Mouse (Mus musculus) hindbrain, embryonic 14.5 days (tissue): Measurements from ENCODE around the gene Gm43518. TPM values are rescaled to one million over a fixed set of nuclear protein-coding genes. Genes with fewer than 3 reads are reported as not detected.
A peak's percentile ranks its signal among the peaks of the same experiment; 100 is the strongest.

ENCODE experiments used
- ATAC-seq: fragments of 200-750 bp; cut with Nextera tagmentation; 2 replicates; pipeline ENCODE4 v1.8.0; 2017; ENCODE audit warnings: moderate number of reproducible peaks, mild to moderate bottlenecking, moderate TSS enrichment, moderate library complexity; ENCODE audit not compliant: low FRiP score
- DNase-seq: peaks from one replicate; pipeline ENCODE4 v3.0.0-alpha.2; 2015; ENCODE audit warnings: low spot score
- H3K27ac ChIP-seq: fragments of 300-500 bp; sonication (generic); 2 replicates; pipeline ENCODE4 v1.5.1; 2014; ENCODE audit warnings: mild to moderate bottlenecking, moderate library complexity
- H3K27me3 ChIP-seq: fragments of 300-500 bp; sonication (generic); 2 replicates; pipeline ENCODE4 v1.6.1; 2014; ENCODE audit warnings: mild to moderate bottlenecking, low read length, mixed read lengths; ENCODE audit not compliant: control insufficient read depth, insufficient read depth
- H3K36me3 ChIP-seq: fragments of 300-500 bp; sonication (generic); replicated peaks from 2 replicates; pipeline ENCODE4 v1.6.1; 2014; ENCODE audit not compliant: control insufficient read depth, insufficient read depth
- H3K4me1 ChIP-seq: fragments of 300-500 bp; sonication (generic); replicated peaks from 2 replicates; pipeline ENCODE4 v1.6.1; 2014; ENCODE audit warnings: antibody characterized with exemption, low read length, mixed read lengths; ENCODE audit not compliant: control insufficient read depth, insufficient read depth
- H3K4me2 ChIP-seq: fragments of 300-500 bp; sonication (generic); replicated peaks from 2 replicates; pipeline ENCODE4 v1.6.1; 2014; ENCODE audit warnings: mild to moderate bottlenecking, moderate library complexity
- H3K4me3 ChIP-seq: fragments of 300-500 bp; sonication (generic); replicated peaks from 2 replicates; pipeline ENCODE4 v1.5.1; 2014; ENCODE audit warnings: mild to moderate bottlenecking, low read length
- H3K9ac ChIP-seq: fragments of 300-500 bp; sonication (generic); 2 replicates; pipeline ENCODE4 v1.6.1; 2014
- H3K9me3 ChIP-seq: fragments of 300-500 bp; sonication (generic); 2 replicates; pipeline ENCODE4 v1.6.1; 2016; ENCODE audit warnings: low read length; ENCODE audit not compliant: control insufficient read depth
- WGBS: fragments of 180-500 bp; shearing (Covaris S2); extraction: QIAGEN DNeasy Blood & Tissue Kit; methylation state at CpG from one replicate; pipeline ENCODE4 v1.1.7; 2014; 5-methylcytosine and 5-hydroxymethylcytosine counted together
- polyA plus RNA-seq: library from polyadenylated mRNA; unstranded; fragments of >200 nt; fragmentation: Nextera tagmentation; extraction: Ambion mirVana; gene quantifications from 2 replicates; pipeline ENCODE4 v1.2.1, GENCODE M21; 2014

The Gm43518 gene
- 2.3 and 2.6 TPM in 2 replicates for polyA plus RNA-seq

GRCm38 (mm10) chr5:123927118-123927517 lies at the start of gene Gm43518:
Gene Gm43518 (plus strand): TSS chr5:123927418.
- H3K27ac ChIP-seq = no peak within 1 kb of the TSS
- H3K4me3 ChIP-seq = no peak within 1 kb of the TSS
- H3K36me3 ChIP-seq = peaks cover 71% of the 10 kb centered on the region
- H3K4me2 ChIP-seq = no peak within 1 kb of the TSS
- peaks cover 4% of the 10 kb centered on the region; the same call in 1 of the 2 replicates for H3K4me1 ChIP-seq
- no peaks in the 10 kb centered on the region for H3K27me3 ChIP-seq
- 95% methylated on average over 9 of the region's 9 CpGs for WGBS
- ATAC-seq (no peak), DNase-seq (no peak)
- H3K9me3 ChIP-seq = no peaks in the 10 kb centered on the region
- no peak within 1 kb of the TSS for H3K9ac ChIP-seq

GRCm38 (mm10) chr5:123878056-123878455 lies 49.2 kb upstream of the Gm43518 start:
- Histone ChIP-seq H3K9ac (no peak overlapping the region), H3K27ac (no peak overlapping the region), H3K4me1 (no peaks in the 10 kb centered on the region), H3K36me3 (no peaks in the 10 kb centered on the region), H3K4me2 (no peak overlapping the region), H3K27me3 (no peaks in the 10 kb centered on the region), H3K4me3 (no peak overlapping the region), H3K9me3 (no peaks in the 10 kb centered on the region)
- DNase-seq (no peak), ATAC-seq (no peak)
- WGBS = 76% methylated on average over 14 of the region's 14 CpGs

GRCm38 (mm10) chr5:123879928-123880327 lies 47.3 kb upstream of the Gm43518 start, which contains the start of gene Hcar1:
Gene Hcar1 (minus strand): TSS chr5:123880020.
- Histone ChIP-seq H3K4me3 (no peak within 1 kb of the TSS), H3K27me3 (no peaks in the 10 kb centered on the region), H3K4me1 (no peaks in the 10 kb centered on the region), H3K9me3 (no peaks in the 10 kb centered on the region), H3K9ac (no peak within 1 kb of the TSS), H3K36me3 (no peaks in the 10 kb centered on the region), H3K4me2 (no peak within 1 kb of the TSS), H3K27ac (no peak within 1 kb of the TSS)
- 76% methylated on average over 12 of the region's 12 CpGs for WGBS
- no peak for ATAC-seq
- DNase-seq = no peak

GRCm38 (mm10) chr5:123880778-123881177 lies 46.4 kb upstream of the Gm43518 start:
- WGBS = 77% methylated on average over 14 of the region's 14 CpGs

GRCm38 (mm10) chr5:123883891-123884290 lies 43.3 kb upstream of the Gm43518 start:
- H3K4me1 ChIP-seq = no peaks in the 10 kb centered on the region
- ATAC-seq (no peak), DNase-seq (no peak)
- no peak overlapping the region for H3K27ac ChIP-seq
- H3K4me2 ChIP-seq = no peak overlapping the region
- no peak overlapping the region for H3K9ac ChIP-seq
- no peak overlapping the region for H3K4me3 ChIP-seq
- H3K36me3 ChIP-seq = no peaks in the 10 kb centered on the region
- H3K27me3 ChIP-seq = no peaks in the 10 kb centered on the region
- no peaks in the 10 kb centered on the region for H3K9me3 ChIP-seq
- WGBS = 84% methylated on average over 7 of the region's 7 CpGs

More at GRCm38 (mm10) chr5:123880778-123881177, 46.4 kb upstream of the Gm43518 start:
- H3K27me3 ChIP-seq = no peaks in the 10 kb centered on the region
- H3K4me2 ChIP-seq = no peak overlapping the region
- H3K4me1 ChIP-seq = no peaks in the 10 kb centered on the region
- H3K4me3 ChIP-seq = no peak overlapping the region
- no peak for ATAC-seq
- no peak for DNase-seq
- no peaks in the 10 kb centered on the region for H3K9me3 ChIP-seq
- no peak overlapping the region for H3K9ac ChIP-seq
- H3K36me3 ChIP-seq = no peaks in the 10 kb centered on the region
- no peak overlapping the region for H3K27ac ChIP-seq

GRCm38 (mm10) chr5:123884332-123884731 lies 42.9 kb upstream of the Gm43518 start:
- no peak overlapping the region for H3K4me3 ChIP-seq
- DNase-seq (no peak), ATAC-seq (no peak)
- no peaks in the 10 kb centered on the region for H3K36me3 ChIP-seq
- no peaks in the 10 kb centered on the region for H3K9me3 ChIP-seq
- no peak overlapping the region for H3K4me2 ChIP-seq
- no peaks in the 10 kb centered on the region for H3K4me1 ChIP-seq
- H3K9ac ChIP-seq = no peak overlapping the region
- H3K27ac ChIP-seq = no peak overlapping the region
- no peaks in the 10 kb centered on the region for H3K27me3 ChIP-seq
- WGBS = 76% methylated on average over 10 of the region's 10 CpGs

GRCm38 (mm10) chr5:123886365-123886764 lies 40.9 kb upstream of the Gm43518 start:
- no peak overlapping the region for H3K4me3 ChIP-seq
- WGBS = 88% methylated on average over 3 of the region's 3 CpGs
- H3K9ac ChIP-seq = no peak overlapping the region
- no peaks in the 10 kb centered on the region for H3K27me3 ChIP-seq
- H3K27ac ChIP-seq = no peak overlapping the region
- H3K36me3 ChIP-seq = no peaks in the 10 kb centered on the region
- no peak overlapping the region for H3K4me2 ChIP-seq
- no peaks in the 10 kb centered on the region for H3K9me3 ChIP-seq
- no peaks in the 10 kb centered on the region for H3K4me1 ChIP-seq
- no peak for DNase-seq
- ATAC-seq = no peak

GRCm38 (mm10) chr5:123890312-123890711 lies 36.9 kb upstream of the Gm43518 start:
- ATAC-seq = no peak
- H3K36me3 ChIP-seq = no peaks in the 10 kb centered on the region
- no peak overlapping the region for H3K27ac ChIP-seq
- H3K4me1 ChIP-seq = no peaks in the 10 kb centered on the region
- H3K9ac ChIP-seq = no peak overlapping the region
- 80% methylated on average over 2 of the region's 2 CpGs for WGBS
- no peaks in the 10 kb centered on the region for H3K9me3 ChIP-seq
- no peaks in the 10 kb centered on the region for H3K27me3 ChIP-seq
- H3K4me2 ChIP-seq = no peak overlapping the region
- no peak overlapping the region for H3K4me3 ChIP-seq
- no peak for DNase-seq

- no peak overlapping the region for H3K4me3 ChIP-seq
- WGBS = 78% methylated on average over 5 of the region's 5 CpGs
- no peaks in the 10 kb centered on the region for H3K27me3 ChIP-seq
- H3K4me1 ChIP-seq = no peaks in the 10 kb centered on the region
- H3K36me3 ChIP-seq = no peaks in the 10 kb centered on the region
- DNase-seq (no peak), ATAC-seq (no peak)
- H3K9ac ChIP-seq = no peak overlapping the region
- H3K4me2 ChIP-seq = no peak overlapping the region
- no peak overlapping the region for H3K27ac ChIP-seq
- H3K9me3 ChIP-seq = no peaks in the 10 kb centered on the region
Measured at GRCm38 (mm10) chr5:123890987-123891386, 36.2 kb upstream of the Gm43518 start.

GRCm38 (mm10) chr5:123891669-123892068 lies 35.5 kb upstream of the Gm43518 start:
- Histone ChIP-seq H3K9ac (no peak overlapping the region), H3K27ac (no peak overlapping the region), H3K4me3 (no peak overlapping the region), H3K9me3 (no peaks in the 10 kb centered on the region), H3K36me3 (no peaks in the 10 kb centered on the region), H3K4me2 (no peak overlapping the region), H3K27me3 (no peaks in the 10 kb centered on the region), H3K4me1 (no peaks in the 10 kb centered on the region)
- ATAC-seq (no peak), DNase-seq (peak; percentile 30)
- WGBS = 57% methylated on average over 6 of the region's 6 CpGs
